Mouse (Mus musculus) lung, adult 10 weeks (tissue): ENCODE results near the gene Alas2. TPM values are rescaled to one million over a fixed set of nuclear protein-coding genes. Genes with fewer than 3 reads are reported as not detected.

Experiments used
- polyA plus RNA-seq: library from polyadenylated mRNA; stranded (reverse); fragments of 350-450 nt; fragmentation: Illumina TruSeq; extraction: RNeasy Lipid Tissue Mini Kit (QIAGEN cat#74804); gene quantifications from one replicate; pipeline ENCODE4 v1.2.3, GENCODE M21; 2014; ENCODE audit warnings: low read depth, low replicate concordance; ENCODE audit not compliant: insufficient read depth

The Alas2 gene
- 57.8 TPM for polyA plus RNA-seq

DNA sequence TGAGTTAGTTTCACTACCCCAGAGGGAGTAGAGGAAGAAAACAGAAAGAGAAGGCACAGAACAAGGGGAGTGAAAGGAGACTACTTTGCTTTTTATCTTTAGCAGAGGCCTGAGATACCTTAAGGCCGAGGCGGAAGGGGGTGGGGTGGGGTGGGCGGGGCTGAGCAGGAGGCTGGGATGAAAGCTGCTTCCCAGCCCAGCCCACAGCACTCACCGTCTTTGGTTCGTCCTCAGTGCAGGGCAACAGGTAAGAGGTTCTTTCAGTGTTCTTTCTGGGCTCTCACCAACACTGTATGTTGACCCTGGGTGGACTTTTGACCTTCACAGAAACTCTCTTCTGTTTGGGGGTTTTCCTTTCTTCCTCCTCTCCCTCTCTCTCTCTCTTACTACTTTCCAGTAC is at the start of gene Alas2:
Gene Alas2, plus strand, starts transcription at position 137 of the 400 bp plus-strand sequence.

DNA sequence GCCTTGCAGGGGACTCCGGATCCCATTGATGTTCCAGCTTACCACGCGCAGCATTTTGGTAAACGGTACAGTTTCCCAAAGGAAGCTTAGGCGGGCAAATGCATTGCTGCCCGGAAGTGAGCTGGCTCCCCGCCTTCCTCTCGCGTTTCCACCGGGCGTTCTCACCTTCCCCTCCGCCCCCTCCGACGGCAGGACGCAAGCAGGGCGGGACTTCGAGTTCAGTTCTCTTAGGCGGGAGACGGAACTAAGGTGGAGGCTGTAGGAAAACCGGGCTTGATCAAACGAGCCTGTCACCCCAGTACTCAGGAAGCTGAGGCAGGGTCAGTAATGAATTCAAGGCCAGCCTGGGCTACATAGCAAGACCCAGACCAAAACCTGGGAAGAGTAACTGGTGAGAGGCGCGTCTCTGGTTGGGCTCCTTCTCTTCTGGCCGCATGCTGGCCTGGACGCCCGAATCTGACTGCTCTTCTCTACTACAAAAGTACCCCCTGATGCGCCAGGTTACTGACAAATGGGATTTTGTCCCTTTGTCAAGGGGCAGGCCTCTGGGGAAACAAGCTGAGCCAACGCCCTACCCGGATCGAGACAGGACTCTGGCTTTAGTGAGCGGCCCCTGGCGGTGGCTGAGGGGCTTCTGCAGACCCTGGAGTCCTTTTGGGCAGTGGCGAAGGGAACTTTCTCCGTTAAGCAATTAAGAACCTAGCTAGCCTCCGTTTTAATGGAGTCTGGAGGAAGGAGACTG is 41.0 kb downstream of the Alas2 start, which contains the start of gene Pfkfb1:
Gene Pfkfb1, plus strand, starts transcription at position 207 of the 742 bp plus-strand sequence.

DNA sequence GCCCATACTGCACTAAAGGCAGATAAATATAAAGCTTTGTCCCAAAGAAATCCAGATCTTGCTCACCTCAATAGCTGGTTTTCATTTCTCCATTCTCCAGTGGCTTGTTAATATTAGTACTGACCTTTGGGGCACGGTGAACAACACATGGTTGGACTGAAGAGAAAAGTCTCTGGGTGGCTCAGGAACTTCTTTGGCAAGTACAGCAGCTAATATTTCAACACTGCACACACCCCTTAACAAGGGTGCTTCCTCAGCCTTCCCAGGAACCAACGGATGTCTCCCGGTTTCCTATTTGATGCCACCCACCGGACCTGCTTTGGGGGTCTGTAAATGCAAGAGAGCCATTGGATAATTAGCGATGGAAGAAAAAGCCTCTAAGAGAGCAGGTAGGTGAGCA is 42.5 kb downstream of the Alas2 start, which contains the start of gene Apex2:
Gene Apex2, minus strand, starts transcription at position 173 of the 400 bp plus-strand sequence.

Other genes with a start within 250 kb of the Alas2 start
- gene Tmem29, start 88.2 kb upstream of the Alas2 start, polyA plus RNA-seq, result 17.0 TPM
- 3.4 TPM for gene Pfkfb1, start 40.9 kb downstream of the Alas2 start, polyA plus RNA-seq
- 4.1 TPM for gene Apex2, start 42.5 kb downstream of the Alas2 start, polyA plus RNA-seq
- 0.65 TPM for gene Tro, start 110.2 kb downstream of the Alas2 start, polyA plus RNA-seq